Mouse (Mus musculus) frontal cortex, adult 2 months (tissue): ENCODE data around the gene Dlg5. TPM values are rescaled to one million over a fixed set of nuclear protein-coding genes. Genes with fewer than 3 reads are reported as not detected.

Source experiments
- DNase-seq, 2 experiments: peaks; one replicate each; pipeline ENCODE4 v3.0.0; 2022; ENCODE audit warnings: low spot score in 1 of 2; ENCODE audit errors: extremely low spot score in 1 of 2
- polyA plus RNA-seq: library from polyadenylated mRNA; depleted of rRNA; stranded (reverse); fragments of >200 nt; gene quantifications from 2 replicates; pipeline ENCODE4 v1.2.3, GENCODE M21; 2012

Gene Dlg5
- polyA plus RNA-seq, 1 experiment: 29.8 TPM

DNA sequence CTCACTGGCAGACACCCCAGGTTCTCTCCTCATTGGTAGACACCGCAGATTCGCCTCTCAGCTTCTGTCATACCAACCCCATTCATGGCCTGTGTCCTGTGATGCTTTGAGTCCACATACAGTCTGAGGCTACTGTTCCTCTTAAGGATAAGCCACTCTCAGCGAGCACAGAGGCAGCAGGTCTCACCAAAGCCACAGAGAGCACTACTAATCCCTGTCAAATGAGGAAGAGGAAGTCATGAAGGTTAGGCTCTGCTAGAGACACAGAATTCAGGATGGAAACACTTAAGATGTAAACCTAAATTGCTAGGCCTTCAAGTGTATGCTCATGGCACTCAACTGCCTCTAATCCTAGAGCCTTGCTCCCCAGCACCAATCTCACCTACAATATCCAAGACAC is 9.8 kb downstream of the Dlg5 start:
- DNase-seq: no peak

DNA sequence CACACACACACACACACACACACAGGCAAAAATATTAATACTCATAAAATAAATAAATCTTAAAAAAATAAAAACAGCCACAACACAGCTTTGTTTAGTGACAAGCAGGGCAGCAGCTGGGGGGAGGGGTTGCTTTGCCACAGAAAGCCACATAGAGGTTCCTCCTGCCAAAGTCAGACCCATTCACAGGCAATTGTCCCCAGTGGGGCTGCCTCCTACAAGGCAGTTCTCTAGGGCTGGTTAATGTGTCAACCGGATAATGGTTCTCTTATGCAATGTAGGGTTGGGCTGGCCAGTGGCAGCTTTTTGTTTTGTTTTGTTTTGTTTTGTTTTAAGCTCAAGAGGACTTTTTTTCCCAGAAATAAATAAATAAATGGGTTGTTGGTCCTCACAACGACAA is 11.3 kb downstream of the Dlg5 start:
- DNase-seq: no peak

DNA sequence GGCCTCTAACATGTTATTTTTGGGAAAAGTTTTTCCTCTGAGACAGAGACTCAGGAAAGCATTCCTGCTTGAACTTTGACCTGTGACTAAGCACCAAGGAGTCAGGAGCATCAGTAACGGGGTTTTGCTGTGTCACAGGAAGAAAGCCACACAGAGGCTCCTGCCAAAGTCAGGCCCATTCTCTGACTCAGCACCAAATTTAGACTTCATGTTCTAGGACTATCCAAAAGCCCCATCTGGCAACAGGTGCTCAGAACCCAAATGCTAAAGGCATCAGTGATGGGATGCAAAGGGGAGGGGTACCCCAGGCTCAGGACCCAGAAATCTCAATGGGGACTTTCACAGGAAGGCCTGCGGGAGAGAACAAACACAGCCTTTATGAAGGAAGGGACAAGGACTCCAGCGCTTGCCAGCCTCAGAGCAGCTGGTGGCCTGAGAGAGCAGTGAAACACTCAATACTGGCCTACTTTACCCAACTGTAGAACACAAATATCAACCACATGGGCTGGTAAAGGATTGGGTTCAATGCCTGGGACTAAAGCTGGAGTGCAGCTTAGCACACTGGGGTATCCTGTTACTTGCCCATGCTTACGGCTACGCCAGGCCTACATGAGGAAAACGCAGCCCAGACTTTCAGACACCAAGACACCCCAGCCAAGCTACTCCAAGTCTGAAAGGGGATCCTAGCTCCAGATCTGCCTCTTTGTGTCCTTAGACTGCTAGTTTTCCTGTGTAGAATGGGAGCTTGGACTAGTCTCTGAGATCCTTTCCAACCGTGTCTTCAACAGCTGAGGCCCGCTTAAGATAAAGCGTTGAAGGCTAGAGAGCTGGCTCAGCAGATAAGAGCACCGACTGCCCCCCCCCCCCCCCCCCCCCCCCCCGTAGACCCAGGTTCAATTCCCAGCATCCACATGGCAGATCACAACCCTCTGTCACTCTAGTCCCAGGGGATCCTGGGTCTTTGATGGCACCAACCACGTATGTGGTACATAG is 12.8 kb downstream of the Dlg5 start:
- DNase-seq: peak; percentile 12 to 47

DNA sequence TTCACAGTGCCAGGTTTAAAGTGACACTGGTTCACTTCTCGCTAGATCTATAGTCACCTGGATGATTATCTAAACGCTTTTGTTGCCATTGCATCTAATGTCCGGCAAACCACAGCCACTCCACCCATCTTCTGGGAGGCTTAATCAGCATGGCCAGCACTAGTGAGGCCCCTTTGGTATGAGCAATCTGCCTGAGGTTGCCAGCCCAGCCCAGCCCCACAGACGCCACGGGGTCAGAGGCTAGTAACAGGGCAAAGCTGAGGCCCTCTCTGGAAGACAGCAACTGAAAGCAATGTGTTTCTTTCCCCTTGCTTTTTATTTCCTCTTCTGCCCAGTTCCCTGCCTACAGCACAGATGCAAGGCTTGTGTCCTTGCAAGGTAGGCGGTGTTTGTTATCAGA is 17.2 kb downstream of the Dlg5 start:
- DNase-seq: no peak

DNA sequence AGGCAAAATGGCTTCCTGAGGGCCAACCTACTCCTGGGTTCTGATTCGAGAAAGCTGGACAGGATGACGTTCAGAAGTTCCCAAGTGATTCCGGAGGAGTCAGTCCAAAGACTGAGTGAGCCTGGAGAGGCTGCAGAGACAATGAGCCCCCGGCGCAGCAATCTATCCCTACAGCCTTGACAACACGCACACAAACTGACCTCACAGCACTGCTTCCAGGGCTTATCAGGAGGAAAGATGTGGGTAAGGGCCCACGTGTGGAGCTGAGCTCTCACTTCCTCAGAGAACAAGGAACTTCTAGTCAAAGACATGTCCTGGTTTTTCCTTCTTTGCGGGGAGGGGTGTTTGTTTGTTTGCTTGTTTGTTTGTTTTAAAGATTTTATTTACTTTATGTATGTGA is 18.7 kb downstream of the Dlg5 start:
- DNase-seq: no peak

DNA sequence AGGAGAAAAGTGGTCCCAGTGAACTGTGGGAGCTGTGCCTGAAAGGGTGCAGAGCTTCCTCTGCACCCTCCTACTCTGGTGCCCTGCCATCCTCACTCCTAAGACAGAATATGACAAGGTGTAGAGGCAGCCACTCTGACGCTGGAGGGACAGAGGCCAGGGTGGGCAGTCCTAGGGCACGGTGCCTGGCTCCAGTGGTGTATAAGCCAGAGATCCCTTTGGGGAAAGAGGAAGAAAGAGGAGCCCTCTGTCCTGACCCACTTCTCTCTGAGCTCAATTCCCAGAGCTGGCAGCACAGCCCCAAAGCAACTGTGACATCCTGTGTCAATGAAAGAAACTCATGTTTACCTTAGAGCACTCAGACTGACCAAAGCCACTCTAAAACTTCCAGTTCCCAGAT is 19.4 kb downstream of the Dlg5 start:
- DNase-seq: no peak

DNA sequence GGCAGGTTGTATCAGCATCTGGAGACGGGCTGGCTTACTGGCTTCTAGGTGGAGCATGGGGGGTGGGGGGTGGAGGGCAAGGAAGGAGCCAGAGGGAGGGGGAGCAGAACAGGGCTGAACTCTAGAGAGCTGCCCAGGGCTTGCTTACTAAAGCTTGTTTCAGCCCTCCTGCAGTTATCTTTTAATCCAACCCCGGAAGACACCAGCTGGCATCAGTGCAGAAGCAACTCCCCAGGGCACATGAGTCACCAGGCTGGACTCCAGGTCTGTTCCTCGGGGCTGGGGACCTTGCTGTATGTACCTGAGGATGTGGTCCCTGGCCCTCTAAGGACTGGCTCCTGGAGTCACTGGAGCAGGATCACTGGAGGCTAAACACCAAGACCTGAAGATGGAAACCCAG is 23.0 kb downstream of the Dlg5 start:
- DNase-seq: no peak

DNA sequence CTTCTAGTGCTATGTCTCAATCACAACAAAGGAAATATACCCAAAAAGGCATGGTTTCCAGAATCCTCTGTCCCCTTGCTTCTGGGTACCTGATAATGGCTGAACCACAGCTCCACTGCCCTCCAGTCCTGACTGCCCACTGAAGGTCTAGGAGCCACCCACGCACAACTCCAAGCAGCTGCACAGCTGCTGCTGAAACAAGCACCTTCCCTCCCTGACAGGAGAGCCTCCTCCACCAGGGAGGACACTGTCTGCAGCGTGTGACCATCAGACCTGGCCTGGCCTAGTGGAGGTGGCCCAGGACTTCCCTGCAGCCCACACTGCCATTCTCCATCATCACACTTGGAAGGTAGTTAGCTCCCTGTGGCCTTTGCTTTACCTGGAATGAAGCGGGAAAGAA is 23.4 kb downstream of the Dlg5 start:
- no peak for DNase-seq

DNA sequence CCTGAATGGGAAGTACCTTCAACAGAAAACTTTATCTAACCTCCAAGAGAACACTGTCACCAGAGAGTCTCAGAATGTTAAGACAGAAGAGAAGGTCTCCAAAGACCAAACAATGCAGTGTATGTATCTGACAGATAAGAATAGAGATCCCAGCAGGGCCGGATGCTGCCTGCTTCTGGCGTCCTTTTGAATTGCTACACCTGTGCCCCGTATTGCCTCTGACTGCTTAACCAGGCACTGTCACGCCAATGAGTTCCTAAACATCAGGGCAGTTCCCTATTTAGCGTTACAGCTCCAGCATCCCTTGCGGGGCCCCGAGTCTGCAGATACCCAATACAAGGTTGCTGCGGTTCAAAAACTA is 28.4 kb downstream of the Dlg5 start:
- no peak for DNase-seq

DNA sequence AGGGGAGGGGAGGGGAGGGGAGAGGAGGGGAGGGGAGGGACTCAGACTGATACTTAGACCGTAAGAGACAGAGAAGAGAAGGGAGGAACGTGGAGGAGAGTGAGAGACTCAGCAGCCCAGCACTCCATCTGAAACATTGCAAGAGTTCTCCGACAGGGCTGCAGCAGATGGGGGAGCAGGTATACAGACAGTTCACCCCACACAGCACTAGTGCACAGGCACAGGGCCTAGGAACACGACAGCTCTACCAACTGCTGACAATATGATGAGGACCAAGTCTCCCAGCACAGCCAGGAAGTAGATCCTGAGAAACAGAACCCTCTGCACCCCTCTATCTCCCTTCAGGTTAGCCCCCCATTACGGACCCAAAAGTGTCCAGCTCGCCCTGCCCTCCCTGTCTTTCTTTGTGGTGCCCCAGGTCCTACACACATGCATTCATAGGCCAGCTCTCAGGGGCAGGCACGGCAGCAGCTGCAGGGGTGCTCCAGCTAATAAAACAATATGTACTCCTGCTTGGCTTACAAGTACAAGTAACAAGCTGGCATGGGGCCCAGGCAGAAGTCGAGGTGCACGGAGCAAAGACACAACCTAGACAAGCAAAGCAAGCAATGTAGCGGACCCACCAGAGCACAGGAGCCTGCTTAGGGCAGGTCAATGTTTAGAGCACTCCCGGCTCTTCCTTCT is 28.9 kb downstream of the Dlg5 start:
- DNase-seq: no peak

DNA sequence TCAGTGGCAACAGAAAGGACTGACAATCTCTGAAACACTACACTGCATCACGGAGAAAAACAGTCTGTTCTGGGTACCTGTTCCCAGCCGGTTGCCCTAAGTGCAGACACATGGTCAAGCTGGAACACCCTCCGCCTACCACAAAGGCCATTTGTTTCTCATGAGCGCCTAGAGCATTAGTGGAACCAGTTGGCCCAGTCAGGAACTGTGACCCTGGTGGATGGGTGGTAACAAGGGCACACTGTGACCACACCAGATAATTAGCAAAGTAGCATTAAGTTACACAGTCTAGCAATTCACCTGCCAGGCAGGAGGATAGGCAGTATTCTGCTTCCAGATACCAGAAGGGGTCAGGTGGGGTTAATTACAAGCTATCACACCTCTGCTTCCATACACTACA is 29.7 kb downstream of the Dlg5 start:
- DNase-seq: no peak

DNA sequence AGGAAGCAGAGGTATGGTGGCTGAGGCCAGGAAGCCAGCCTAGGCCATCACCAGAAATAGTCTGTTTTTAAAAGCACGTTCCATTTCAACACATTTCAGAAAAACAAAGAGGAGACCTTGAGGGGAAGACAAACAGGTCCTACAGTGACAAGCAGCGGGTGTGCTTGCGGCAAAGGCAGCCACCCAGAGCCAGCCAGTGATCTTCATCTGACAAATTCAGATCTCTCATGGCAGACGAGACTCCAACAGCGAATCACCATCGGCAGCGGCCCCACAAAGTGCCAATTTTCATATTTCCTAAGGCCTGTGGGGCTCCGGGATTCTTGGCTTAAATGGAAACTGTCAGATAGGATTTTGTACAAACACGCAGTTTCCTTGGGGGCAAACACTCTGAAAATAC is 31.3 kb downstream of the Dlg5 start:
- DNase-seq: no peak

DNA sequence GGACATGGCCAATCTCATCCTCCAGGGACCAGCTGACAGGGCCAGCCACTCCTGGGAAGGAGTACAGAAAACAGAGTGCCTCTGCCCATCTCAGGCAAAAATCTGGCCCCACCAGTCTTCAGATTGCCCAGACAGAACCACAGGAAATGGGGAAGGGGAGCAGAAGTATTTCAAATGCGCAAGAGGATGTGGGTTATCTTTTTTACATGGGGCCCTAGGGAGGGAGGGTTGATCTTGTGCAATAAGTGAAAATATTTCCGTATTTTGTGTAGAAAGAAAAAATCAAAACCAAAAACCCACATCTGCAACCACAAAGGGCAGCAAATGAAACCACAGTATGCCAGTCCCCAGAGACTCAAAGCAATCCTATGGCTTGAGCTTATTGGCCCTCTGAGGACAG is 32.4 kb downstream of the Dlg5 start:
- DNase-seq: no peak

DNA sequence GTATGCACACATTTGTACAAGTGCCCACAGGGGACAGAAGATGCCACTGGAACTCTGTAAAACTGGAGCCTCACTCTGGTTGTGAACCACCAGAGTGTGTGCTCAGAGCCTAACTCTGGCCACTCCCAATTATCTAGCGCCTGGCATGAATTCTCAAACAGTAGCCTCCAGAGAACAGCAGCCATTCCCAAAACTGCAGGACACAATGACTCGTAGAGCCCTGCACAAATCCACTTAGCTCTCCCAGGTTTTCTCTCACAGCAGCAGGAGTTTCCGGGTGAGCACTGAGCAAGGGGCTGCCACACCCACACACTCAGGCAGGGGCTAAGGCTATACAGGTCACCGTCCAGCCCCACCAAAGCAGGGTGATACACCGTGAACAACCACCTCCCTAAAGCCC is 32.9 kb downstream of the Dlg5 start:
- no peak for DNase-seq

DNA sequence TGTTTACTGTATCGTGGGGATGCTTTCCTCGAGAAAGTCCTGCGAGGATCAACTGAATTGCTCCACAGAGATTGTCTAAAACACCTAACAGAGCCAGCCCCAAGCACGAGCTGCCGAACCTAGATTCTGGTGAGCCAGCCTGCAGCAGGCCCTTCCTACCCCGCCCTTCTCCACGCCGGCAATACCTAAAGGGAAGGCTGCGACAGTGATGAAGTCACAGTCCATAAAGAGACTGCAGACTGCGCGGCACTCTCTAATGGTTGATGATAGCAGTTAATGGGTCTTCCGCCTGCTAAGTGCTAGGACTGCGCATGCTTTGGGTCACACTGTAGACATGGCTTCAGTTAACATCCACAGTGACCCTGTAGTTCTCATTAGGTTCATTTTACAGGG is 38.4 kb downstream of the Dlg5 start:
- no peak for DNase-seq

DNA sequence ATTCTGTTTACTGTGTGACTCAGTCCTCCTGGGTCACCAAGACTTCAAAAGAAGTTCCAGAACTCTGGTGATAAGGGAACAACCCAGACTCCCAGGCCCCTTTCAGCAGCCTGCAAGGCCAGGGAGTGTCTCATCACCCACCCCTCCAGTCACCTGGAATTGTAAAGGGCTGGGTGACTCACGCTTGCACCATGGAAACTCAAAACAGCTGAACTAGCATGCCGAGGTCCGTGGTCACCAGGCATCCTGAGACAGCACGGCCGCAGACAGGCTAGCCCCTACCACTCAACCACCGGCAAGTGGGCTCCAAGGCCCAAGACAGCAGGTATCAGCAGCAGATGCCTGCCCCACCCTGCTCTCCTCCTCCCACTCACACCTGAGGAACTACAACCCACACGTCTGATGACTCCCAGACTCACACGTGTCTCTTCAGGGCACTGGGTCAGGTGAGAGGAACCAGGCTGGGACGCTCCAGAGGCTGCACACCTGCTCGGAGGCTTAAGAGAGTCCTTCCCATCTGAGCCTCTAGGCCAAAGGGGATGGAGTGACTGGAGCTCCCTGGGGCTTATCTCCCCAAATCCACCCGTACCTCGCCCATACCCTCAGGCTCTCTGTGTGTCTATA is 38.9 kb downstream of the Dlg5 start:
- DNase-seq: no peak

DNA sequence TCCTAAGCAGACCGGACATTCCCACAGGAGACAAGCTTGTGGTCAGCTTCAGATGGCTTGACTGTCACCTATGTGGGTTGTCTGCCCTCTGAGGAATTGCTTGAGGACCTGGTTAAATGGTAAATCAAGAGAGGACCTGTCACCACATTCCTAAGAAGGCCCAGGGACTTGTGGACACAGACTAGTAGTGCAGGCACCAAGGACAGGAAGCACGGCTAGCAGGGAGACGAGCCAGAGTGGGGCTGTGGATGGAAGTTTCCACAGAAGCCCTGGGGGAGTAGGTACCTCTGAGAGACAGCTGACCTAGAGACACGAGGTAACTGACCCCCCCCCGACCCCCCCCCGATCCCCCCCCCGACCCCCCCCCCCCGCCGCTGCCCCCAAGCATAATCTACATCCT is 39.4 kb downstream of the Dlg5 start:
- no peak for DNase-seq

DNA sequence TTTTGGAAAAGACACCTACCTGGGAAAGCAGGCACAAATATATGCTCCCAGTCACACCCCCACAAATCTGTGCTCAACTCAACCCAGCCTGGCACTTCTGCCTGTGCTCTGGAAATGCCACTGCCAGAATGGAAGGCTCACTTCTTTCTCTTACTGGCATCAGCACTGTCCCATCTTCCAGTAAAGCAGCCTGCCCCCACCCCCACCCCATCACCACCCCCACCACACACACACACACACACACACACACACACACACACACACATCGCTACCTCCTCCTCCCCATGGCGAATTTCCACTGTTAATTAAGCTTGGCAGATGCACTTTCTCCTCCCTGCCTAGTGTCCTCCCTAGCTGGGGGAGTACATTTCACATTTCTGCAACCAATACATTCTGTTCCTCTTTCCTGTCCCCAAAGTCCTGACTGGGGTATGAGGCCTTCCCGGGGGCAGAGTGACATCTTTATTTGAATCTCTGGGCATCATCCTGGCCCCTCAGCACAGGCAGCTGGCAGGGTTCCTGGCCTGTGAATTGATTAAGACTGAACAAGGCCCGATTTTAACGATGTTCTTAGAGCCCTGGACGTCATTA is 40.3 kb downstream of the Dlg5 start:
- DNase-seq: peak; percentile 58 to 74

DNA sequence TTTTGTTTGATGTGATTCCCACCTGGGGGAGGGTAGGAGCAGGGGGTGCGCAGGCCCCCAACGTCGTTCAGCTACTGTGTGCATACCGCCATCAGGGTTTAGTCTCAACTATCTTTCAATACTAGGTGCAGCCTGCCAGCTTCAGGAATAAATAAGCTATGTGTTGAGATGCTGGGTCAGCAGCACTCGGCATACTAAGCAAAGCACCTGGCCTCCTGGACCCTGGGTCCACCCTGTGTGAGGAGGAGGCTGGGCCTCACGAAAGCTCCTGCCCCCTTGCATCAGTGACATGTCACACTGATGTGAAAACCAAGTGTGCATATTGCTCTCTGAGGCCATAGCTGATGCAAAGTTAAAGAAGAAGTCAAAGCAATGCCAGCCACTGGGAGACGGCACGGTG is 42.5 kb downstream of the Dlg5 start:
- no peak for DNase-seq

DNA sequence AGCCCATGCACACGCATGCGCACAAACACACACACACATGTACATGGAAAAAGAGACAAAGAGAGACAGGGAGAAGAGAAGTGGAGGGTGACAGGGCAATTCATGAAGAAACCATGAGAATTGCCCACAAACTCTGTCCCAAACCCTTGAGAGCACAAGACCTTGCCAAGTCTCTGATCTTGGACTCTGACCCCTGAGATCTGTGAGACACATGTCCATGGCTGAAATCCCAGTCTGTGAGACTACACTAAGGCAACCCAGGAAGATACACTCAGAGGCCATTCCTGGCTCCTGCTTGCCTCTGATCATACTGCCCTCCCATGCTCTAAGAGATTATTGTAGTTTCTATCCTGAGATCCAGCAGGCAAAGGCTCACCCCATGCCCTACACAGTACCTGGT is 44.9 kb downstream of the Dlg5 start:
- no peak for DNase-seq

DNA sequence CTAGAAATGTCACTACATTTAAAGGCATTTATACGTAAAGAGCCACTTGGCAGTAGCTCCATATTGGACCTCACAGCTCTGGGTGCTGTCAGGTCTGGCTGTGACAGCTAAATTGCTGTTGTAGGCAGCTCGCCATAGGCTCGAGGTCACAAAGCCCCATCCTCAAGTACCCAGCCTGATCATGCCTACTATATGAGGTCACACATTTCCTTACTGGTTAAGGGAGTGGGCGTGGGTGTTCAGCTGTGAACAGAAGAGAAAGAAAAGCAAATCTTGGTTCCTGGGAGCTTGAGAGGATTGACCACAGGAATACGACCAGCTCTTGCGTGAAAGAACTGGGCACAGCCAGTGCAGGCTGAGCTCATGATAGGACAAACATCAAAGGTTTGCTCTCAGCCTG is 46.0 kb downstream of the Dlg5 start:
- no peak for DNase-seq
